Mouse (Mus musculus) right cerebral cortex, postnatal 25 days (tissue): ENCODE results near the gene Tshr.
"Not testable (repeated sequence)": the region's sequence is repeated elsewhere in the genome, so short reads cannot be mapped to it uniquely, and the experiment has no call there.

Source experiments
- DNase-seq: peaks from one replicate; pipeline ENCODE4 v3.0.0; 2022

The Tshr gene

DNA sequence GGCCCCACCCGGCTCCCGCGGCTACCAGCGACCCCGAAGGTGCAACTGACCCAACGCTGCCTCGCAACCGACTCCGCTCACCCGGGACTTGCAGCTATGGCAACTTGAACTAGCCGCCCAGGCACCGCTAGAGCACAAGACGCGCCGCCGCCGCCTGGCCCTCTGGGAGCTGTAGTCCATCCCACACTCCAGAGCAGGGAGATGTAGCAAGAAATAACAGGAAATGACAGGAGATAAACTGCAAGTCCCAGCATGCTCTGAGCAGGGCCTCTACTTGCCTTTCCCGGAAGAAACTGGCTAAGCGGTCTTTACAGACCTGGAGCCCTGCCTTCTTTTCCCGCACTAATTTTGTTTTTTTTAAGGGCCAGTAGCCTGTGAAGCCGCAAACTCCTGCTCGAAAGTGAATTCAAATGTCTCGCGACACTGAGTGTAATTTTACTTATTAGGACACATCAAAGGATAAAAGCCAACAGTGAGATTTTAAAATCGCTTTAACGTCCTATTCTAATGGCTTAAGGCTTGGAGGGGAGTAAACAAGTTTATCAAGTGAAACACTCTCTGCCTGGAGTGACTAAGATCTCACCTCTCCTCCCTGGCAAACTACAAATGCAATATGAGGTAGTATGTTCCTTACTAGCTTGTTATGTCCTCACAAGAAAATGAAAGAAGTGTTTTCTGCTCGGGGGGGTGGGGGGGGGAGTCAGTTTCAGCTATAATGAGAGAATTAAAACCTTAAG, at the start of gene Tshr, which contains the start of gene Cep128:
TSS of gene Tshr (plus strand) at position 283 of the 737 bp plus-strand sequence.
TSS of gene Cep128 (minus strand) at position 129 of the 737 bp plus-strand sequence.
- DNase-seq = peak; percentile 88

DNA sequence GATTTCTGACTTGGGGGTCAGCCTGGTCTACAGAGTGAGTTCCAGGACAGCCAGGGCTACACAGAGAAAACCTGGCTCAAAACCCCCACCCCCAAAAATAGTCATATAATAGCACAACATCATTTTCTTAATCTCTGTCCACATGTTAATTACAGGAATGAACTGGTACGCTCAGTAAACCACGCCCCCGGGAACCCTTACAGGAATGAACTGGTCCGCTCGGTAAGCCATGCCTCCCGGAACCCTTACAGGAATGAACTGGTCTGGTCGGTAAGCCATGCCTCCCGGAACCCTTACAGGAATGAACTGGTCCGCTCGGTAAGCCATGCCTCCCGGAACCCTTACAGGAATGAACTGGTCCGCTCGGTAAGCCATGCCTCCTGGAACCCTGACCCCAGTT, 45.7 kb upstream of the Tshr start:
- not testable (repeated sequence) for DNase-seq

DNA sequence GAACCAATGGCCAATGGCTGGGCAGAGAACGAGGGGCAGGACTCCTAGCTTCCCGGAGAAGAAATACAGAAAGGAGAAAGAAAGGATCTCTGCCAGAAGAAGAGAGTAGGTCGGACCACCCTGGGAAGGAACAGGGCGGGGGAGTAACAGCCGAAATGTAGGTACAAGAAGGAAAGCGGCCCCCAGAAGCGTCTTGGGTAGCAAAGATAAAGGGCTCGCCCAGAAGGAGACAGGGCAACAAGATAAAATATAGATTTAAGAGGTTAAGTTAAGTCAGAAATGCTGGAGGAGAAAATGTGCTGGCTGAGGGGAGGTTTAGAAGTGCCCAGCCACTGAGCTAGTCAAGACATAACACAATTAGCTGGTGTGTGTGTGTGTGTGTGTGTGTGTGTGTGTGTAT, 30.6 kb upstream of the Tshr start:
- DNase-seq = no peak

DNA sequence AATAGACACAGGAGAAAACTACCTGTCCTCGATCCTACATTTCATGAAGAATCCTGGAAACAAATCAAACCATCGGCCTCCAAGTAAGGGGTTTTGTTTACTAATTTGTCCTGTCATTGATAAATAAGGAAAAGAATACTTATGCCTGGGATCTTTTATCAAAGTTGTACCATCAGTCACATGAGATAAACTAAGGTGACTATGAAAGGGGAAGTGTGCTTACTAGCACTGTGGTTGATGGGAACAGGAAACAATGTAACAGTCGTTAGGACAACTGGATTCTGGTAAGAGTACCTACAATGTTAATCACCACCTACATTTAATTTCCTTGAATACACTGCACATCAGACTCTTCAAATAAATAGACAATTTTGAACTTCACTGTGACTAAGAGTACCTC, 15.2 kb upstream of the Tshr start:
- DNase-seq = no peak

DNA sequence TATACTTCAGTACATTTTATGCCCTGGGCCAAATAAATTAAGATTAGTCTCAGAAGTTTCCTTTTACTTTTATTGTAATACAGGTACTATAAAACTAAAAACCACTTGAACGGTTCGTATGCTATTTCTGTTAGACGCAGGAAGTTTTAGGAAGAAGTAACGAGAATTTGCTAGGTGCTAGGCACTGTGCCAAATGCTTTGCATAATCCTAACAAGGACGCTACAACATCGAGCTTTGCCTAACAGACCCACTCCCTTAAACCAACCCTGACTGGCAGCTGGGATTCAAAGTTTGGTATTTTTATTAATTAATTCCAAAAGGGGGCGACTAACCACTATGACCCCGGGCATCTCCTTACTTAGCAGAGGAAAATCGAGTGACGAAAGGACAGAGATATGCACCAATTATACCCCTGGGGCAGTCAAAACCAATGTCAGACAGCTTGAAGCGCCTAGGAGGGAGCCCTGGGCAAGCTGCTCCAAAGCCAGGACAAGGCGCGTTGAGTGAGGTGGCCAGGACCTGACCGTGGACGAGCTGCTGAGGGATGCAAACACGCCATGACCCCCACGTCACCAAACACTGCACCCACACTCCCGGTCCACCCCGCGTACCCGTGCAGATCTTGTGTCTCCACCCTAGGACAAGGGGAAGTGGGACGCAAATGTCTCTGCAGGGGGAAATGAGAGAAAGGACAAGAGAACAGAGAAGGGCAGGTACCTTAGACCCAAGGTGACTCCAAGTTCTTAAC, 673 bp upstream of the Tshr start:
- peak; percentile 4 for DNase-seq

DNA sequence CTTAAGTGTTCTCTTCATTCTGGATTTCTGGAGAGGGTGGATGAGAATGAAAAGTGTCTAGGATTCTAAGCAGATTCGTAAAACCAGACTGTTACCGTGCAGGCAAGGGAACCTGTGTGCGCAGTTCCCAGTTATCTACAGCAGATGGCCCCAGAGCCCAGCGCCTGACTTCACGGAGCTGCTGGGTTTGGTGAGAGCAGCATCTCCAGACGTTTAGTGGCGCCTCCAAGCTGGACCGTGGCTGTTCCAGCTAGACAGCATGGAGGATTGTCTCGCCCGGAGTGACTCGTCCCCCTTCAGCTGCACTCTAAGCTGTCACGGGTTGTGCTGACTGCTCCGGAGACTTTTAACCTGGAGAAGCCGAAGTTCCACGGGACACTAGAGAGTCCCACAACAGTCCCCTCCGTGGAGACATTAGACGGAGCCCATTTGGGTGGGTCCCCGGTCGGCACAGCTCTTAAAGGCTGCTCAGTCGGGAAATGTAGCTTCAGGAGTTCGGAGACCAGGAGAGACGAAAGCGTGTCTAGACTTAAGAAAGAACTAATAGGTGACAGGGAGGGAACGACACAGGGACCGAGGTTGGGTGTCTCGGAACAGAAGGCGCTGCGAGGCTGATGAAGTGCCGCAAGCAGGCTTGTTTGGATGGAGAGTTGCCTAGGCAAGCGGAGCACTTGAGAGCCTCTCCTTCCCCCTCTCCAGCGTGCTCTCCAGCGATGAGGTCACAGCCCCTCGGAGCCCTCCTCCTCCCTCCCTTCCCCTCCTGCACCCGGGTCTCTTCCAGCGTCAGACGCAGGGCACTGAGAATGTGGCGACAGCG, 16.1 kb downstream of the Tshr start:
- peak; percentile 83 for DNase-seq

DNA sequence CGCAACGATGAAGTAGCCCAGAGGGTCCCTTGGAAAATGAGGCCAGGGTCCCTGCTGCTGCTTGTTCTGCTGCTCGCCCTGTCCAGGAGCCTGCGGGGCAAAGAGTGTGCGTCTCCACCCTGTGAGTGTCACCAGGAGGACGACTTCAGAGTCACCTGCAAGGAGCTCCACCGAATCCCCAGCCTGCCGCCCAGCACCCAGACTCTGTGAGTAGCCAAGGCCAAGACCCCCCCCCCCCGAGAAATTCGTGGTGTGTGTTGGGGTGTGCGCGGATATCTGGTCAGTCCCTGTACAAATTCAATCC, 16.6 kb downstream of the Tshr start:
- no peak for DNase-seq

DNA sequence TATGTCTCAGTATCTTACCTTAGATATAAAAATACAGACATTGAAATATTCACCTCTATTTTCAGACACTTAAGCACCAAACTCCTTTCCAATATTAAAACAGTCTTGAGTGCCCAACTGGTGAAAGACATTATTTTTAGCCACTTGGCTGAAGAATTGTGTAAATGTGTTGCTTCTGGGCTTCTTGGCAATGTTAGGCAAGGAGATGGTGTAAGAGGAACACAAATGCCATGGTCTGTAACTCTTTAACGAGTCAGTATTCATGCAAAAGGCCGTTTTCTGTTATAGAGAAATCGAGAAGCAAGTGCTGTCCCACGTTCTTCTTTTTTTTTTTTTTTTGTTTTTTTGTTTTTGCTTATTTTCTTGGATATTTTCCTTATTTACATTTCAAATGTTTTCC, 25.9 kb downstream of the Tshr start:
- no peak for DNase-seq

DNA sequence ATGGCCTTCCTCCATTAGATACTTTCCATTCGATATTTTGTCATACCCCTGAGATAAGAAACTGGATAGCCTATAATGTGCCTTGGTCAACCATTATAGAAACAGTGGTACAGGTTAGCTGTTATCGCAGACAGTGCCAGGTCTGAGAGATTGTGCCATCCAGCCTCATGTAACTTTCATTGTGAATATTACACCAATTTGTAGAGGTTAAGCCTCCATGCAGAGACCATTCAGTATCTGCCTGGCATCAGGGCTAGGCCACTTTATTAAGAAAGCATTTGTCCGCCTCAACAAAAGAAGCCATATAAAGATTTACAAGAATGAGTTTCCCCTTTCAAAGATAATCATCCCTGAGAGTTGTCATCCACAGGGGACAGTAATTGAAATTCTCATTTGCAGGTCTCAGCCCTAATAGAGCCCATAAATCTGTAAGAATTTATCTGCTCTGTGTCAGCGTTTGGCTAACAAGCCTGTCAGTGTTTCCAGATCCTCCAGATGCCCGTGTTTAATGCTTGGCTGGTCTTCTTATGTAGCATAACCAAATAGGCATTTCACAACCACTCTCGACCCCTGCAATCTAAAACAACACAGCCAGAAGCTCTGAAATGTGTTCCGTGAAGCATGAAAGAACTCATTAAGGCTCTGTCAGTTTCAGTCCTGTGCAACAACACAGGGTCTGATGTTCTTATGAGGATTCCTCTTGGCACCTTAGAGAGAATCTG, 28.3 kb downstream of the Tshr start:
- no peak for DNase-seq

DNA sequence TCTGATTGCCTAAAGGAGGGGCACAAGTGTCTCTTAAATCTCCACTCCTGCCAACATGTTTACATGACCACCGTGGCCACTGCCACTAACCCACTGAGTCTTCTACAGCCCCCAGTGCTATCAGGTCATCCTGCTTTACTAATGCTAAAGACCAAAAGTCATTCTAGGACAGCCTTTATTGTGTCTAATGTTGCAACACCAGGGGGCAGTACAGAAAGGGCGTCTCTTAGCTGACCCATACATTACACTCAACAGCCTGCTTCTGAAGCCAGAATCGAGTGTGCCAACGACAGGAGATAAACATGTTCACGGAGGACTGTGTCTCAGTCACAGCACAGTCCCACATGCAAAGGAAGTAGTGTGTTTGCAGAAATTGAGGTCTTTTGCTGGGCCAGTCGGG, 30.7 kb downstream of the Tshr start:
- no peak for DNase-seq

DNA sequence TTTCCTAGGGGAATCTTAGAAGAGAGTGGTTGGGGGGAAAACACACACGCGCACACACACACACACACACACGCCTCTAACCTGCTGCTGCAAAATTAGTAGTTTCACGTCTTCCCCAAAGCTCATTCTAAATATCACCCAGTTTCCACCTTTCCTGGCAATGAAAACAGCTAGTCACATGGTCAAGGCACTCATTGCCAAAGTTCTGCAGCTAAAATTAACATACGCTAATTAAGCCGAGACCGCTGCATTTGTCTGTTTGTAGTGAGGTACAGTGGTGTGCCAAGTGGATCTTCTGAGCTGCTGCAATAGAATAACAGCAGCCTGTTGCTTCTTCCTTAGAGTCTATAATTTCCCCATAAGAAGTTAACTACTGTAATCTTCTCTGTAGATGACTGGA, 32.5 kb downstream of the Tshr start:
- no peak for DNase-seq

DNA sequence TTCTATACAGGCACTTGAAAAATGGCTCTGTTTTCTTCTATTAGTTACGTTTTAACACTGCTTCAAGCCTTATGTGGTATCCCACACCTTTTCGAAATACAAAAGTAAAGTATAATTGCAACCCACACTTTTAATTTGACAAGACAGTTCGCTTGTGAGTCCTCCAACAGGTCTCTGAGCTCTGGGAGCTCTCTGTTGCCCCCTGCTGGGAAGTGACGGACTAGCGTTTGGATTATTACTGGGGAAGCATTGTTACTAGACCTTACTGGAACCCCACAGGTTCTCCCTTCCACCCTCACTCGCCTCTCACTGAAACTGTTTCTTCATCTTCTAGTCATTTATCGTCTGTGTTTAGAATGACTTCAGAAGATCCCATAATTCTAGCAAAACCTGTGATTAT, 34.4 kb downstream of the Tshr start:
- DNase-seq = peak; percentile 54

DNA sequence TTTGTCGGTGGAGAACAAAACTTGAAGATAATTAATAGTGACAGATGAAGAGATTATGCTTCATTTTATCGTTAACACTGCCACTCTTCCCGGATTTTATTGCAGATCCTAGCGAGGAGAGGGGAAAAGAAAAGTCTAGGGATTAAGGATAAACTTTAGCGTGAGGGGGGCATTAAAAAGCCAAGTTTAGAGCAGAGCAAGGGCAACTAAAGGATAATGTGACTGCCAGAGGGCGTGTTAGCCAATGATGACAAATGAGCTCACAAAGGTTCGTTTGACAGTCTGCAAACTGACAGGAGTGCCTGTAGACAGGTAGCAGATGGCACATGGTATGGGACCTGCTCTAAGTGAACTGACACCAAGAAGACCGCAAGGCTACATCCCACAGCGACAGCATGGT, 36.9 kb downstream of the Tshr start:
- DNase-seq = no peak

DNA sequence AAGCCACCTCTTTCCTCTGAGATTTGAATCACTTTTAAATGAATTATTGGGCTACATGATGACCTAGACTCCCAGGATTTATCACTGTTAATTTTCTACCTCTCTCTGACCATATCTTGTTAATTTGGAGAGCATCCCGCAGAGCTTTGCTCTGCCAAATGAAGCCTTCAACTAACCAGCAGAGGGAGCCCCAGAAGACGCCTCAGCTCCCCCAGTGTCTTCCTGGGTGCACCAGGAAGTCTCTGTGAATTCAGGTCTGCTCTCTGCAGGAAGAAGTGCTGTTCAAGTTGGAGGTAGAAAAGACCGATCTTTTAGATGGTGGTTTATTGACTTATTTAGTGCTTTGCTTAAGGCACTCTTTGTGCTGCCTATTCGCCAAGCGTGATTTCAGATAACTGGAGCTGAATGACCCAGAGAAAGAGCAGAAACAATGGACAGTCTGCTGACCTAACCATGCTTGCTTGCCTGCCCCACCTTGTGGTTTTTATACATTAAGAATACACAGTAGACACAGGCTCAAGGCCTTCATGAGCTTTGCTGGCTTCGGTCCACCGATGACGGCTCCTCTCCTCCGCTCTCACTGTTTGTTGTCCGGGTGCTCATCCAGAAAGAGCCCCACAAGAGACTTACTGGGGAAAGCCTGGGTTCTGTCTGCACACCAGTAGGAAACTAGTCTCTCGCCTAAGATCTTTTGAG, 38.9 kb downstream of the Tshr start:
- no peak for DNase-seq

DNA sequence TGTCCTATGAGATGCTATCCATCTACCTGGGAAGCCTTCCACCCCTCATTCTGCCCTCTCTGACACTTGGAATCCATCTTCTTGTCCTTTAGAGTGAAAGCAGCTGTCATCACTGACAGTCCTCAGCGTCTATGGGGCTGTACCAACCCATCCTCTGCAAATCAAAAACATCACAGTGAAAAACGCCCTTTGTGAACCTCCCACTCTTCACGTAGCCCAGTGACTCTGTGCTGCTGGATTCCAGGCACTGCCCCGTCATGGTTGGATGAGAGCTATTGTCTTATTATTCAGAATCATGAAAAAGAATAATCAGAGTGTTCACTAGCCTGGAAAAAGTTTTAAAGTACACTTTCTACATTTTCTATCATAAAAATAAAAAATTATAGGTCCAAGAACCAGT, 42.1 kb downstream of the Tshr start:
- no peak for DNase-seq

DNA sequence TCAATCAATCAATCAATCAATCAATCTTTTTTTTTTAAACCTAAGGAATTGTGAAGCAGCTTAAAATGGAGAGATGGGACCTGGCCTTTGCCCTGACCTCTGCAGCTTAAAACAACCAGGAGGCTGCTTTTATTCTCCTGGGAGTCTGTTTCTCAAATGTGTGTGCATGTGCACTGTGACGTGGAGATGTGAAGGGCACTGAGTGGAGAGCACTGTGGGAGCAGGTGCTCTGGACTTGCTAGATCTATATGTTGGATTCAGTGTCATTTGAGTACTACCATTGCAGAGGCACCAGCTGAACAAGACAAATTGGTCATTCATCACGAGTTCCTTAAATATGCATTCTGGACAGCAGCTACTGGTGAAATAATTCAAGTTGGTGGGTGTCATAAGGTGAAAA, 42.8 kb downstream of the Tshr start:
- no peak for DNase-seq

DNA sequence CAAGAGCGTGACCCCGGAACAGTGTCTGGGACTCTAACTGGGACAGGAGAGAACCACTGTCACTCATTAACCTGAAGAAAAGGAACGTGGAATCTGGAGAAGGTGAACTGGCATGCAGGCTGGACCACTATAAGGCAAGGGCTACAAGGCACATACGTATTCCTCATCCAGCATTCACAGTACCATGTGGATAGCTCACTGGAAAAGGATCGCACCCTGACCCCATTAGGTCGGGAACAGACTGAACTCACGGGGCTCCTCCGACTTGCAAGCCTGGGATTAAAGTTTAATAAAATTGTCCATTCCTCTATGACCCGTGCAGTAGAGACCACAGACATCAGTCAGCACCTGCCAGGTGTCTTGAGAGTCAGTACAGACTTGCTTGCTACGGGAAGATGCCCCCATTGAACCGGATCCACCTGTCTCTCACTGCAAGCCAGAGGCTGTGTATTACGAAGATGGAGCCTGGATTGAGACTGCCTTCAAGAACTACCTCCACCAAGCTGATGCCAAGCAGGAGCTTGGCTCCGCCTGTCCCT, 97.9 kb downstream of the Tshr start:
- DNase-seq = no peak

DNA sequence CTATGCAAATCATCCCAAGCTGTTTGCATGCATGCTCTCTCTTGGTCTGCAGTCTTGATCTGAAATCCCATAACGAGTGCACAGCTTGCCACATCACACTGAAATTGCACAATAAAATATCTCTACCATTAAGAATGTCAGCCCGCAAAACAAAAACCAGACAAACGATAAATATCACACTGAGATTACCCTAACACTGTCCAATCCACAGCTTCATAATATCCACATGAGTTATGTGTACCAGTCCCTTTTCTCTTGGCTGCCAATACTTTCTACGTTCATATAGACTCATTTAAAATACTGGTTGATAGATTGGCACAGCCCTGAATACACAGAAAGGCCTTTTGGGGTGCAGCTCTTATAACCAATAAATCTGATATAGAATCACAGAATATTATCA, 102.0 kb downstream of the Tshr start:
- no peak for DNase-seq

DNA sequence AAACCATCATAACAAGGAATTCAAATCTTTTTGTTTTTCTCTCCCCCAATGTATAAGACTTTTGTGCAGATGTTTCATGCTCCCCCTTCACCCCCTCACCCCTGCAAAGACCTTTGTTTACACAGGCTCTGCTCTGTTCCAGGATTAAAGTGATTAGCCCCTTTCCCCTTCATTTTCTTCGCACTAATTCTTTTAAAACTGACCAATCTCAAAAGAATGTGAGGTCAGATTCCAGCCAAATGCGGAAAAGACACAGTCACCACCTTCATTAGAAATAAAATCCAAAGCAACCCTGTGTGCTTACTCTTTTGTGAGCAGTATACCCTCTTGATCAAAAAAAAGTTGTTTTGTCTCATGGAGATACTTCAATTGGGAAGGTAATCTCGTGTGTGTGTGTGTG, 104.0 kb downstream of the Tshr start:
- DNase-seq = no peak

DNA sequence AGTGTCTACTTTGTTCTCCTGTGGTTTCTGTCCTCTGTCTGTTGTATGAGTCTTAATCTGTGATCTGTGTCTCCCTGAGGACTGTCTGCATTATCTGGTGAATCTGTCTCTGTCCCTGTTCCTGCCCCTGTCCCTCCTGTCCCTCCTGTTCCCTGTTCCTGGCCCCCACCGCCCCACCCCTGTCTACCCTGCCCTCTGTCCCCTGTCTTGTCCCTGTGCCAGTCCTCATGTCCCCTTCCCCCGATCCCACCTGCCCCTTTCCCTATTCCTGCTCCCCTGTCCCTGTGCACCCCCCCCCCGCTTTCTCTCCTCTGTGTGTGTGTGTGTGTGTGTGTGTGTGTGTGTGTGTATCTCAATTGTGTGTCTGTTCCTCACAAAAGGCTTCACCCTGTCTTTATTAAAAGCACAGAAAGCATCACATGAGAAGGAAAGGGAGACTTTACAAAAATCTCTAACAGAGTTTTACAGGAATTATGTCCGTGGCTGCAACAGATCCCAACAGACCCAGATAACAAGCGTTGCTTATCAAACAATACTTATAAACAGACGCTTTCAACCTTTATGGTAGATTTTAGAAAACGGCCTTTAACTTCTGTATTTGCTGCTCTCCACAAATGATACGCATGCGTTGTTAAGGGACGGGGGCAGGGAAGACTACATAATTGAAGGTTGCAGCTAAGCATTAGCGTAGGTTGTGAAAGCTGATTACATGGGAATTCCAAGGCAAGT, 111.3 kb downstream of the Tshr start:
- no peak for DNase-seq

DNA sequence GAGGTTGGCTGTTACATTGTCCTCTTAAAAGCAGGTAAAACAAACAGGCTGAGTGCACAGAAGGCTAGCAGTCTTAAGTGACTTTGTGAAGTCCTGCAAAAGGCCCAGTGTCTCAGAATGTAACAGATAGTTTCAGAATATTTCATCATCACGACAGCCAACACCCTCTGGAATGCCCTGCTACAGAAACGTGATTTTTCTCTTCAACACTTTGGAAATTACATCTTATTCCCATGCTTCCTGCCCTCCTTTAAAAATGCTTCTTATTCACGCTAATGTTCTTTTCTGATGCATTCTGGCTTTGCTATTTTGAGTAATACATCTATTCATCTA, 111.8 kb downstream of the Tshr start:
- DNase-seq = no peak

DNA sequence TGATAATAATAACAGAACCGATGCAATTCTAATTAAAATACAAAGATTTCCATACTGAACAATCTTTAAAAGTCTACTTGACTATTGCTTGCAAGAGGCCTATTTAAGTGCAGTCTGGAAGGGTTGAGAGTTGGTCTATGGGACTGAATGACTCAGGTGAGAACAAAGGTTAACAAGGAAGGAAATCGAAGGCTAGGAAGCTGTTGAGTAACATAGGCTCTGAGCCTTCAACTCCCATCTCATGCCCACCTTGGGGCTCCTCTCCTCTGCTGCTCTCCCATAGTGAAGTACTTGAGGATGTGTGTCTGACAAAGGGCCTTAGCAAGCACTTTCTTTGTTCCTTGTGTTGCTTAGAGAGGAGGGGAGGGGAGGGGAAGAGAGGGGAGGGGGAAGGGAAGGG, 116.1 kb downstream of the Tshr start:
- DNase-seq = no peak
